Mouse (Mus musculus): ENCODE results near the gene Foxq1. TPM values are rescaled to one million over a fixed set of nuclear protein-coding genes. Genes with fewer than 3 reads are reported as not detected.

The Foxq1 gene
- polyA plus RNA-seq (2015; fragmentation: Nextera tagmentation; extraction: Ambion mirVana): 0.07 TPM in 1 of 2 replicates, not detected in the other

DNA sequence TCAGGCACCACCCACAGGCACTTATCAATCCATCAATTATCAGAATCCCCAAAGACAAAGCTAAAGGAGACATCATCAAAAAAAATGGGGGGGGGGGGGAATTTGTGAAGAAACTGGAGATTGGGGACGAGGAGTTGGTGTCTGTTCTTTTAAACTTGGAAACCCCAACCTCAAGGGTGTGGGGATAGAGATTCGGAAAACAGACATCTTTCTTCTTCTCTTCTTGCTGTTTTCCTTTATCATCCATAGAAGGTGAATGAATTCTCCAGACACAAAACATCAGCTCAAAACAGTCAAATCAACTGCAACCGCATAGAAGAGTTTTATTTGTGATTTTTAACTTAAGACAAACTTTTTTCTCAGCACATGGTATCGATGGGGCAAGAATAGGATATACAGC is at the start of gene Foxq1:
Gene Foxq1, plus strand, starts transcription at position 301 of the 400 bp plus-strand sequence.

DNA sequence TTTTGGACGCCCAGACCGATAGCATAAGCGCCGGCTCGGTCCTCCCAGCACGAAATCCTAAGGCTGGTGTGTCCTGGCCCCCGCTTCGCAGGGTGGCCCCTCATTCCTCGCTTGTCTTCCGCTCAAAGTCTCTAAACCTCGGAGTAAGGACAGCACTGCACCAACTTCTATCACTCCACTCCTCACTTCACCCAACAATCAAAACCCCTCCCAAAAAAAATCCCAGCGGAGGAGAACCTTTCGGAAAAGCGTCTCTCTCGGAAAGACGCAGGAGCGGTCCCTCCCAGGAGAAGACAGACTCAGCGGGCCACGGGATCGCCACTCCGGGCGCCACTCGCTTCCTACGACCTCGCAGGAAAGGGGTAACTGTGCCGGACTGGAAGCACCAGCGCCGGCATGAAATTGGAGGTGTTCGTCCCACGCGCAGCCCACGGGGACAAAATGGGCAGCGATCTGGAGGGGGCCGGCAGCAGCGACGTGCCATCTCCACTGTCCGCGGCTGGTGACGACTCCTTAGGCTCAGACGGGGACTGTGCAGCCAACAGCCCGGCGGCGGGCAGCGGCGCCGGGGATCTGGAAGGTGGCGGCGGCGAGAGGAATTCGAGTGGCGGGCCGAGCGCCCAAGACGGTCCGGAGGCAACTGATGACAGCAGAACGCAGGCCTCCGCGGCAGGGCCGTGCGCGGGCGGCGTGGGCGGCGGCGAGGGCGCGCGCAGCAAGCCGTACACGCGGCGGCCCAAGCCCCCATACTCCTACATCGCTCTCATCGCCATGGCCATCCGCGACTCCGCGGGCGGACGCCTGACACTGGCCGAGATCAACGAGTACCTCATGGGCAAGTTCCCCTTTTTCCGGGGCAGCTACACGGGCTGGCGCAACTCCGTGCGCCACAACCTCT is 2.8 kb downstream of the Foxq1 start, which contains the start of gene A530084C06Rik:
Gene A530084C06Rik, minus strand, starts transcription at position 813 of the 898 bp plus-strand sequence.

Other genes starting within 250 kb of the Foxq1 start
- not detected in 2 replicates for gene A530084C06Rik, start 3.2 kb downstream of the Foxq1 start, polyA plus RNA-seq (2015; fragmentation: Nextera tagmentation; extraction: Ambion mirVana)
- gene Foxf2, start 69.7 kb downstream of the Foxq1 start, polyA plus RNA-seq (2015; fragmentation: Nextera tagmentation; extraction: Ambion mirVana): not detected in 2 replicates

Data from skeletal muscle tissue, postnatal 0 days (tissue).